Mouse (Mus musculus) MEL (cell line): ENCODE results near the gene Tshz2. TPM values are rescaled to one million over a fixed set of nuclear protein-coding genes. Genes with fewer than 3 reads are reported as not detected.

Experiments
- DNase-seq: peaks from one replicate; pipeline ENCODE4 v3.0.0; 2011; ENCODE audit warnings: low read depth, low spot score
- H3K27ac ChIP-seq: 2 replicates; pipeline ENCODE4 v1.5.1; 2012; ENCODE audit warnings: low read depth, mild to moderate bottlenecking, control low read depth, low read length, moderate library complexity; ENCODE audit not compliant: control insufficient read depth
- H3K27me3 ChIP-seq, 2 experiments: fragments of 150-350 bp in 1 of 2; sonication (generic) in 1 of 2; 2 replicates each; pipeline ENCODE4 v1.6.1; 2012; ENCODE audit warnings: low read length in 2 of 2, mild to moderate bottlenecking in 2 of 2, improper control_type of control experiment in 1 of 2, moderate library complexity in 1 of 2; ENCODE audit not compliant: insufficient read depth in 2 of 2, control insufficient read depth in 1 of 2
- H3K36me3 ChIP-seq, 2 experiments: 2 replicates each; pipeline ENCODE4 v1.6.1; 2012 to 2014; ENCODE audit warnings: low read length in 2 of 2, improper control_type of control experiment in 1 of 2, inconsistent platforms in 1 of 2, mild to moderate bottlenecking in 1 of 2; ENCODE audit not compliant: insufficient read depth in 2 of 2, control insufficient read depth in 1 of 2
- H3K4me1 ChIP-seq, 2 experiments: fragments of 150-350 bp in 1 of 2; sonication (generic) in 1 of 2; 2 replicates each; pipeline ENCODE4 v1.6.1; 2012; ENCODE audit warnings: low read length in 2 of 2, improper control_type of control experiment in 1 of 2, mild to moderate bottlenecking in 1 of 2; ENCODE audit not compliant: insufficient read depth in 2 of 2, control insufficient read depth in 1 of 2
- H3K4me3 ChIP-seq, 2 experiments: fragments of 150-350 bp in 1 of 2; sonication (generic) in 1 of 2; 2 replicates each; pipeline ENCODE4 v1.5.1; 2012; ENCODE audit warnings: low read depth in 2 of 2, low read length in 2 of 2, mild to moderate bottlenecking in 2 of 2, moderate library complexity in 2 of 2, control low read depth in 1 of 2, improper control_type of control experiment in 1 of 2; ENCODE audit not compliant: control insufficient read depth in 1 of 2, insufficient read depth in 1 of 2
- H3K79me2 ChIP-seq: 2 replicates; pipeline ENCODE4 v1.6.1; 2012; ENCODE audit warnings: mild to moderate bottlenecking, low read length, moderate library complexity; ENCODE audit not compliant: control insufficient read depth, poor library complexity, insufficient read depth
- H3K9ac ChIP-seq: 2 replicates; pipeline ENCODE4 v1.6.1; 2012; ENCODE audit warnings: low read depth, mild to moderate bottlenecking, control low read depth, low read length, moderate library complexity; ENCODE audit not compliant: control insufficient read depth, poor library complexity, severe bottlenecking
- H3K9me3 ChIP-seq: fragments of 150-350 bp; sonication (generic); replicated peaks from 2 replicates; pipeline ENCODE4 v1.6.1; 2012; ENCODE audit warnings: mild to moderate bottlenecking, low read length, improper control_type of control experiment, moderate library complexity; ENCODE audit not compliant: insufficient read depth
- BHLHE40 ChIP-seq: IDR thresholded peaks from 2 replicates; pipeline ENCODE4 v1.6.1; 2012; ENCODE audit warnings: low read depth, mild to moderate bottlenecking, inconsistent platforms, low read length, improper control_type of control experiment, borderline replicate concordance
- CHD1 ChIP-seq: IDR thresholded peaks from 2 replicates; pipeline ENCODE4 v1.6.1; 2012; ENCODE audit warnings: low read depth, mild to moderate bottlenecking, inconsistent platforms, low read length, improper control_type of control experiment
- CHD2 ChIP-seq: IDR thresholded peaks from 2 replicates; pipeline ENCODE4 v1.6.1; 2011; ENCODE audit warnings: low read length, improper control_type of control experiment
- E2F4 ChIP-seq: IDR thresholded peaks from 2 replicates; pipeline ENCODE4 v1.6.1; 2011; ENCODE audit warnings: low read depth, low read length, improper control_type of control experiment, borderline replicate concordance
- ELF1 ChIP-seq: IDR thresholded peaks from 2 replicates; pipeline ENCODE4 v1.6.1; 2014; ENCODE audit warnings: low read depth, mild to moderate bottlenecking, inconsistent platforms, low read length, improper control_type of control experiment, moderate library complexity
- EP300 ChIP-seq, 2 experiments: IDR thresholded peaks; 2 replicates each; pipeline ENCODE4 v1.6.1; 2011; ENCODE audit warnings: improper control_type of control experiment in 2 of 2, low read length in 2 of 2, low read depth in 1 of 2, mild to moderate bottlenecking in 1 of 2
- ETS1 ChIP-seq: IDR thresholded peaks from 2 replicates; pipeline ENCODE4 v1.6.1; 2012; ENCODE audit warnings: low read depth, mild to moderate bottlenecking, inconsistent platforms, low read length, improper control_type of control experiment, moderate library complexity
- GATA1 ChIP-seq: IDR thresholded peaks from 2 replicates; pipeline ENCODE4 v1.6.1; 2011; ENCODE audit warnings: low read depth, low read length, improper control_type of control experiment
- JUND ChIP-seq: IDR thresholded peaks from 2 replicates; pipeline ENCODE4 v1.6.1; 2011; ENCODE audit warnings: low read depth, mild to moderate bottlenecking, improper control_type of control experiment, low read length
- MAX ChIP-seq: IDR thresholded peaks from 2 replicates; pipeline ENCODE4 v1.6.1; 2011; ENCODE audit warnings: low read length, improper control_type of control experiment
- MYC ChIP-seq: IDR thresholded peaks from 2 replicates; pipeline ENCODE4 v1.6.1; 2011; ENCODE audit warnings: low read depth, mild to moderate bottlenecking, low read length, improper control_type of control experiment, moderate library complexity
- NRF1 ChIP-seq: IDR thresholded peaks from 2 replicates; pipeline ENCODE4 v1.6.1; 2014; ENCODE audit warnings: low read depth, mild to moderate bottlenecking, inconsistent platforms, low read length, improper control_type of control experiment, moderate library complexity; ENCODE audit not compliant: poor library complexity, insufficient read depth, severe bottlenecking
- POLR2A ChIP-seq, 2 experiments: IDR thresholded peaks; 2 replicates each; pipeline ENCODE4 v1.6.1; 2011 to 2012; ENCODE audit warnings: low read length in 2 of 2, mild to moderate bottlenecking in 2 of 2, control low read depth in 1 of 2, improper control_type of control experiment in 1 of 2, low read depth in 1 of 2, moderate library complexity in 1 of 2; ENCODE audit not compliant: control insufficient read depth in 1 of 2, insufficient read depth in 1 of 2, poor library complexity in 1 of 2
- TAL1 ChIP-seq: IDR thresholded peaks from 2 replicates; pipeline ENCODE4 v1.6.1; 2012; ENCODE audit warnings: mild to moderate bottlenecking, inconsistent platforms, low read length, moderate library complexity, mixed read lengths
- UBTF ChIP-seq: IDR thresholded peaks from 2 replicates; pipeline ENCODE4 v1.6.1; 2012; ENCODE audit warnings: low read depth, mild to moderate bottlenecking, inconsistent platforms, low read length, improper control_type of control experiment, moderate library complexity, borderline replicate concordance; ENCODE audit not compliant: insufficient read depth
- USF2 ChIP-seq, 2 experiments: IDR thresholded peaks; 2 replicates each; pipeline ENCODE4 v1.6.1; 2011 to 2012; ENCODE audit warnings: improper control_type of control experiment in 2 of 2, low read length in 2 of 2, borderline replicate concordance in 1 of 2, inconsistent platforms in 1 of 2, low read depth in 1 of 2, mild to moderate bottlenecking in 1 of 2; ENCODE audit not compliant: insufficient read depth in 1 of 2
- ZC3H11A ChIP-seq: IDR thresholded peaks from 2 replicates; pipeline ENCODE4 v1.6.1; 2012; ENCODE audit warnings: low read depth, mild to moderate bottlenecking, inconsistent platforms, low read length, improper control_type of control experiment
- ZMIZ1 ChIP-seq: IDR thresholded peaks from 2 replicates; pipeline ENCODE4 v1.6.1; 2012; ENCODE audit warnings: low read depth, mild to moderate bottlenecking, inconsistent platforms, low read length, improper control_type of control experiment, moderate library complexity
- polyA plus RNA-seq, 2 experiments: library from polyadenylated mRNA; stranded (reverse) in 1 of 2; unstranded in 1 of 2; fragments of >175 nt in 1 of 2; fragments of >200 nt in 1 of 2; gene quantifications; 2 replicates each; pipeline versions ENCODE4 v1.2.1 to v1.2.4; 2012; ENCODE audit warnings: low replicate concordance in 2 of 2, low read depth in 1 of 2; ENCODE audit not compliant: insufficient read length in 2 of 2, insufficient read depth in 1 of 2, missing spikeins in 1 of 2
- total RNA-seq: library from RNA; depleted of rRNA; stranded (reverse); fragments of 300-350 nt; gene quantifications from 2 replicates; pipeline ENCODE4 v1.2.3, GENCODE M21; 2012

The Tshz2 gene
- total and polyA plus RNA-seq, 3 experiments: not detected

- Histone ChIP-seq H3K9me3 (no peaks in the 10 kb centered on the region), H3K4me1 (no peaks in the 10 kb centered on the region), H3K27ac (no peak overlapping the region), H3K79me2 (no peaks in the 10 kb centered on the region), H3K4me3 (no peak overlapping the region), H3K36me3 (no peaks in the 10 kb centered on the region), H3K27me3 (no peaks in the 10 kb centered on the region), H3K9ac (no peak overlapping the region)
- no peak for DNase-seq
- TF ChIP-seq ZC3H11A: no peak
- no peak for TF ChIP-seq POLR2A (IDR thresholded peaks at IDR 0.05; ENCODE audit: control insufficient read depth in 1 of 2, insufficient read depth in 1 of 2, low read depth in 1 of 2, low read length in 2 of 2, poor library complexity in 1 of 2)
- no peak for TF ChIP-seq GATA1
- no peak for TF ChIP-seq NRF1
- TF ChIP-seq, all 39 proteins: peak for 0
Observed at GRCm38 (mm10) chr2:169673786-169674185, 41.0 kb downstream of the Tshz2 start.

GRCm38 (mm10) chr2:169674209-169674608 lies 41.4 kb downstream of the Tshz2 start:
- Histone ChIP-seq H3K36me3 (no peaks in the 10 kb centered on the region), H3K27me3 (no peaks in the 10 kb centered on the region), H3K27ac (no peak overlapping the region), H3K9ac (no peak overlapping the region), H3K4me1 (no peaks in the 10 kb centered on the region), H3K4me3 (no peak overlapping the region), H3K9me3 (no peaks in the 10 kb centered on the region), H3K79me2 (no peaks in the 10 kb centered on the region)
- DNase-seq: no peak
- TF ChIP-seq ZC3H11A (no peak), E2F4 (no peak), MAX (no peak), EP300 (IDR thresholded peaks at IDR 0.05; ENCODE audit: low read depth in 1 of 2, low read length in 2 of 2) (no peak), UBTF (no peak), ELF1 (no peak), ZMIZ1 (no peak), TAL1 (no peak), USF2 (IDR thresholded peaks at IDR 0.05; ENCODE audit: borderline replicate concordance in 1 of 2, insufficient read depth in 1 of 2, low read depth in 1 of 2, low read length in 2 of 2) (no peak), MYC (no peak), CHD1 (no peak), BHLHE40 (no peak), ETS1 (no peak), CHD2 (no peak), JUND (no peak), NRF1 (no peak)
